Mouse (Mus musculus) urinary bladder, postnatal 25 days (tissue): ENCODE measurements around the gene Wdfy3.

ENCODE experiments used
- DNase-seq: peaks from one replicate; pipeline ENCODE4 v3.0.0; 2022; ENCODE audit warnings: low spot score

The Wdfy3 gene

GRCm38 (mm10) chr5:102054511-102055093, 15.1 kb downstream of the Wdfy3 start:
- DNase-seq = no peak

GRCm38 (mm10) chr5:102052906-102053305, 16.8 kb downstream of the Wdfy3 start:
- no peak for DNase-seq

GRCm38 (mm10) chr5:102052465-102052864, 17.3 kb downstream of the Wdfy3 start:
- DNase-seq = no peak

- no peak for DNase-seq
Observed at GRCm38 (mm10) chr5:102050677-102051076, 19.0 kb downstream of the Wdfy3 start.

GRCm38 (mm10) chr5:102048416-102048815, 21.3 kb downstream of the Wdfy3 start:
- DNase-seq = no peak

GRCm38 (mm10) chr5:102046617-102047116, 23.1 kb downstream of the Wdfy3 start:
- no peak for DNase-seq

GRCm38 (mm10) chr5:102045636-102046616, 23.8 kb downstream of the Wdfy3 start:
- DNase-seq = no peak

- DNase-seq = peak; percentile 27
Observed at GRCm38 (mm10) chr5:102045177-102045576, 24.5 kb downstream of the Wdfy3 start.

- DNase-seq = no peak
Observed at GRCm38 (mm10) chr5:102033281-102033680, 36.4 kb downstream of the Wdfy3 start.

GRCm38 (mm10) chr5:102032594-102033240, 37.0 kb downstream of the Wdfy3 start:
- DNase-seq = no peak

GRCm38 (mm10) chr5:102032191-102032590, 37.5 kb downstream of the Wdfy3 start:
- DNase-seq = no peak

GRCm38 (mm10) chr5:102023376-102023775, 46.3 kb downstream of the Wdfy3 start:
- no peak for DNase-seq

GRCm38 (mm10) chr5:102022018-102022898, 47.5 kb downstream of the Wdfy3 start:
- DNase-seq = no peak

GRCm38 (mm10) chr5:102014235-102014634, 55.5 kb downstream of the Wdfy3 start:
- DNase-seq = no peak

- no peak for DNase-seq
Observed at GRCm38 (mm10) chr5:102013781-102014180, 55.9 kb downstream of the Wdfy3 start.

GRCm38 (mm10) chr5:102010961-102011360, 58.8 kb downstream of the Wdfy3 start:
- no peak for DNase-seq

GRCm38 (mm10) chr5:102009606-102010005, 60.1 kb downstream of the Wdfy3 start:
- DNase-seq = no peak

GRCm38 (mm10) chr5:102008712-102009111, 61.0 kb downstream of the Wdfy3 start:
- no peak for DNase-seq

- DNase-seq = no peak
Observed at GRCm38 (mm10) chr5:102006218-102006941, 63.3 kb downstream of the Wdfy3 start.

- DNase-seq = no peak
Observed at GRCm38 (mm10) chr5:102003371-102003770, 66.3 kb downstream of the Wdfy3 start.

GRCm38 (mm10) chr5:102001026-102001425, 68.7 kb downstream of the Wdfy3 start:
- no peak for DNase-seq
